Mouse (Mus musculus): ENCODE results near the gene Timd2. TPM values are rescaled to one million over a fixed set of nuclear protein-coding genes. Genes with fewer than 3 reads are reported as not detected.
"Not testable (repeated sequence)": the region's sequence is repeated elsewhere in the genome, so short reads cannot be mapped to it uniquely, and the experiment has no call there.

Timd2 gene
- polyA plus RNA-seq, 1 experiment from 2014 or later = not detected

- 82% methylated on average over 3 of the region's 3 CpGs for WGBS
These were observed 54.4 kb downstream of the Timd2 start for GRCm38 (mm10) chr11:46652476-46652875.

GRCm38 (mm10) chr11:46649655-46650054, 57.2 kb downstream of the Timd2 start:
- not testable (repeated sequence) for H3K9me3 ChIP-seq

More at GRCm38 (mm10) chr11:46652476-46652875, 54.4 kb downstream of the Timd2 start:
- Histone ChIP-seq H3K4me2 (no peak overlapping the region), H3K4me3 (no peak overlapping the region), H3K9me3 (no peaks in the 10 kb centered on the region), H3K27me3 (no peaks in the 10 kb centered on the region), H3K36me3 (no peaks in the 10 kb centered on the region), H3K9ac (no peak overlapping the region), H3K27ac (no peak overlapping the region), H3K4me1 (no peaks in the 10 kb centered on the region)
- ATAC-seq (ENCODE audit: insufficient number of reproducible peaks, insufficient read depth, low FRiP score, low TSS enrichment, low read depth) = no peak

GRCm38 (mm10) chr11:46644824-46645223, 62.0 kb downstream of the Timd2 start:
- Histone ChIP-seq H3K9ac (no peak overlapping the region), H3K4me2 (no peak overlapping the region), H3K27me3 (no peaks in the 10 kb centered on the region), H3K4me3 (no peak overlapping the region), H3K27ac (no peak overlapping the region), H3K9me3 (no peaks in the 10 kb centered on the region), H3K36me3 (no peaks in the 10 kb centered on the region), H3K4me1 (no peaks in the 10 kb centered on the region)
- ATAC-seq (ENCODE audit: insufficient number of reproducible peaks, insufficient read depth, low FRiP score, low TSS enrichment, low read depth) = no peak
- WGBS = 61% methylated on average over 1 of the region's 1 CpGs

More at GRCm38 (mm10) chr11:46649655-46650054, 57.2 kb downstream of the Timd2 start:
- not testable (repeated sequence) for H3K27me3 ChIP-seq; H3K4me3 ChIP-seq; ATAC-seq (ENCODE audit: insufficient number of reproducible peaks, insufficient read depth, low FRiP score, low TSS enrichment, low read depth); H3K4me1 ChIP-seq; H3K9ac ChIP-seq; H3K4me2 ChIP-seq; H3K27ac ChIP-seq; H3K36me3 ChIP-seq
- 53% methylated on average over 3 of the region's 3 CpGs for WGBS

- no peak overlapping the region for H3K9ac ChIP-seq
- 86% methylated on average over 3 of the region's 3 CpGs for WGBS
- H3K4me2 ChIP-seq = no peak overlapping the region
- no peak for ATAC-seq (ENCODE audit: insufficient number of reproducible peaks, insufficient read depth, low FRiP score, low TSS enrichment, low read depth)
- no peaks in the 10 kb centered on the region for H3K4me1 ChIP-seq
- no peaks in the 10 kb centered on the region for H3K27me3 ChIP-seq
- H3K27ac ChIP-seq = no peak overlapping the region
- no peak overlapping the region for H3K4me3 ChIP-seq
- H3K9me3 ChIP-seq = no peaks in the 10 kb centered on the region
- H3K36me3 ChIP-seq = no peaks in the 10 kb centered on the region
These were observed 70.3 kb downstream of the Timd2 start for GRCm38 (mm10) chr11:46636568-46636967.

- not testable (repeated sequence) for H3K9me3 ChIP-seq; H3K9ac ChIP-seq; ATAC-seq (ENCODE audit: insufficient number of reproducible peaks, insufficient read depth, low FRiP score, low TSS enrichment, low read depth); H3K4me1 ChIP-seq; H3K4me2 ChIP-seq; H3K36me3 ChIP-seq; H3K27ac ChIP-seq; H3K4me3 ChIP-seq; H3K27me3 ChIP-seq
- WGBS = 87% methylated on average over 4 of the region's 4 CpGs
These were observed 71.3 kb downstream of the Timd2 start for GRCm38 (mm10) chr11:46635516-46635915.

- no peaks in the 10 kb centered on the region for H3K27me3 ChIP-seq
- H3K4me2 ChIP-seq = no peak overlapping the region
- no peak overlapping the region for H3K27ac ChIP-seq
- H3K9ac ChIP-seq = no peak overlapping the region
- 27% methylated on average over 3 of the region's 3 CpGs for WGBS
- no peak overlapping the region for H3K4me3 ChIP-seq
- no peak for ATAC-seq (ENCODE audit: insufficient number of reproducible peaks, insufficient read depth, low FRiP score, low TSS enrichment, low read depth)
- H3K36me3 ChIP-seq = no peaks in the 10 kb centered on the region
- no peaks in the 10 kb centered on the region for H3K9me3 ChIP-seq
- H3K4me1 ChIP-seq = no peaks in the 10 kb centered on the region
These were observed 75.2 kb downstream of the Timd2 start for GRCm38 (mm10) chr11:46631635-46632034.

- Histone ChIP-seq H3K9me3 (no peaks in the 10 kb centered on the region), H3K27ac (no peak within 1 kb of the TSS), H3K27me3 (no peaks in the 10 kb centered on the region), H3K4me2 (no peak within 1 kb of the TSS), H3K4me3 (no peak within 1 kb of the TSS), H3K4me1 (no peaks in the 10 kb centered on the region), H3K9ac (no peak within 1 kb of the TSS), H3K36me3 (no peaks in the 10 kb centered on the region)
- WGBS = 46% methylated on average over 2 of the region's 2 CpGs
- no peak for ATAC-seq (ENCODE audit: insufficient number of reproducible peaks, insufficient read depth, low FRiP score, low TSS enrichment, low read depth)
These were observed 77.6 kb downstream of the Timd2 start, which contains the start of gene Dppa1 for GRCm38 (mm10) chr11:46629211-46629795. Gene Dppa1 (minus strand): TSS chr11:46629261.

GRCm38 (mm10) chr11:46620414-46621168, 86.3 kb downstream of the Timd2 start:
- no peak overlapping the region for H3K27ac ChIP-seq
- H3K4me2 ChIP-seq = no peak overlapping the region
- no peak for ATAC-seq (ENCODE audit: insufficient number of reproducible peaks, insufficient read depth, low FRiP score, low TSS enrichment, low read depth)
- no peak overlapping the region for H3K9ac ChIP-seq
- H3K4me1 ChIP-seq = no peaks in the 10 kb centered on the region
- H3K36me3 ChIP-seq = no peaks in the 10 kb centered on the region
- H3K27me3 ChIP-seq = no peaks in the 10 kb centered on the region
- H3K9me3 ChIP-seq = no peaks in the 10 kb centered on the region
- H3K4me3 ChIP-seq = no peak overlapping the region
- 71% methylated on average over 7 of the region's 7 CpGs for WGBS

GRCm38 (mm10) chr11:46619929-46620328, 86.9 kb downstream of the Timd2 start:
- Histone ChIP-seq H3K27me3 (no peaks in the 10 kb centered on the region), H3K9me3 (no peaks in the 10 kb centered on the region), H3K27ac (no peak overlapping the region), H3K36me3 (no peaks in the 10 kb centered on the region), H3K4me2 (no peak overlapping the region), H3K9ac (no peak overlapping the region), H3K4me1 (no peaks in the 10 kb centered on the region), H3K4me3 (no peak overlapping the region)
- no peak for ATAC-seq (ENCODE audit: insufficient number of reproducible peaks, insufficient read depth, low FRiP score, low TSS enrichment, low read depth)
- WGBS = 85% methylated on average over 1 of the region's 1 CpGs

Other genes with a start within 250 kb of the Timd2 start
- gene Gm12169, start 182.8 kb downstream of the Timd2 start, polyA plus RNA-seq (2015; fragmentation: Nextera tagmentation; extraction: Ambion mirVana) = not detected in 2 replicates
- not detected in 2 replicates for gene BC053393, start 135.5 kb downstream of the Timd2 start, polyA plus RNA-seq (2015; fragmentation: Nextera tagmentation; extraction: Ambion mirVana)
- not detected in 2 replicates for gene Dppa1, start 77.8 kb downstream of the Timd2 start, polyA plus RNA-seq (2015; fragmentation: Nextera tagmentation; extraction: Ambion mirVana)
- not detected in 2 replicates for gene Havcr1, start 28.0 kb upstream of the Timd2 start, polyA plus RNA-seq (2015; fragmentation: Nextera tagmentation; extraction: Ambion mirVana)
- gene Timd4, start 103.7 kb upstream of the Timd2 start, polyA plus RNA-seq (2015; fragmentation: Nextera tagmentation; extraction: Ambion mirVana) = 0.32 TPM in 1 of 2 replicates, not detected in the other

Measured in embryonic facial prominence, embryonic 13.5 days (tissue).